Mouse (Mus musculus) limb, embryonic 14.5 days (tissue): ENCODE results near the gene Maml3. TPM values are rescaled to one million over a fixed set of nuclear protein-coding genes. Genes with fewer than 3 reads are reported as not detected.

Experiments
- ATAC-seq: fragments of 200-750 bp; cut with Nextera tagmentation; 2 replicates; pipeline ENCODE4 v1.8.0; 2017; ENCODE audit warnings: low read depth, moderate number of reproducible peaks, moderate TSS enrichment; ENCODE audit not compliant: low FRiP score
- DNase-seq: peaks from one replicate; pipeline ENCODE4 v3.0.0-alpha.2; 2015; ENCODE audit warnings: low spot score
- H3K27ac ChIP-seq: fragments of 300-500 bp; sonication (generic); replicated peaks from 2 replicates; pipeline ENCODE4 v1.5.1; 2014; ENCODE audit warnings: low read depth, mild to moderate bottlenecking, low read length, moderate library complexity, mixed read lengths
- H3K27me3 ChIP-seq: fragments of 300-500 bp; sonication (generic); 2 replicates; pipeline ENCODE4 v1.6.1; 2014; ENCODE audit warnings: low read length, mixed read lengths; ENCODE audit not compliant: control insufficient read depth, insufficient read depth
- H3K36me3 ChIP-seq: fragments of 300-500 bp; sonication (generic); 2 replicates; pipeline ENCODE4 v1.6.1; 2014; ENCODE audit warnings: mild to moderate bottlenecking, low read length, moderate library complexity, mixed read lengths; ENCODE audit not compliant: control insufficient read depth, insufficient read depth
- H3K4me1 ChIP-seq: fragments of 300-500 bp; sonication (generic); 2 replicates; pipeline ENCODE4 v1.6.1; 2014; ENCODE audit warnings: antibody characterized with exemption, low read length, mixed read lengths; ENCODE audit not compliant: control insufficient read depth, insufficient read depth
- H3K4me2 ChIP-seq: fragments of 300-500 bp; sonication (generic); replicated peaks from 2 replicates; pipeline ENCODE4 v1.6.1; 2014; ENCODE audit warnings: low read depth, mild to moderate bottlenecking, low read length, moderate library complexity; ENCODE audit not compliant: severe bottlenecking
- H3K4me3 ChIP-seq: fragments of 300-500 bp; sonication (generic); replicated peaks from 2 replicates; pipeline ENCODE4 v1.5.1; 2014; ENCODE audit warnings: low read length
- H3K9ac ChIP-seq: fragments of 300-500 bp; sonication (generic); 2 replicates; pipeline ENCODE4 v1.6.1; 2014; ENCODE audit warnings: mild to moderate bottlenecking, low read depth, low read length, moderate library complexity; ENCODE audit not compliant: severe bottlenecking
- H3K9me3 ChIP-seq: fragments of 300-500 bp; sonication (generic); 2 replicates; pipeline ENCODE4 v1.6.1; 2016; ENCODE audit warnings: low read length; ENCODE audit not compliant: control insufficient read depth
- POLR2A ChIP-seq: fragments of 200-500 bp; IDR thresholded peaks from 2 replicates; pipeline ENCODE4 v1.8.0; 2012; ENCODE audit warnings: inconsistent platforms, mild to moderate bottlenecking, moderate library complexity, borderline replicate concordance; ENCODE audit not compliant: insufficient read depth, insufficient read length; ENCODE audit errors: extremely low read depth
- WGBS: fragments of 180-500 bp; shearing (Covaris S2); extraction: QIAGEN DNeasy Blood & Tissue Kit; methylation state at CpG from one replicate; pipeline ENCODE4 v1.1.7; 2014; 5-methylcytosine and 5-hydroxymethylcytosine counted together
- polyA plus RNA-seq, 2 experiments: library from polyadenylated mRNA; depleted of rRNA in 1 of 2; stranded (reverse) in 1 of 2; unstranded in 1 of 2; fragments of >200 nt; fragmentation: Nextera tagmentation in 1 of 2; extraction: Ambion mirVana in 1 of 2; gene quantifications; 2 replicates each; pipeline versions ENCODE4 v1.2.1 to v1.2.3; 2012 to 2014

Maml3 gene
- polyA plus RNA-seq, 2 experiments: 5.4 to 5.6 TPM

GRCm38 (mm10) chr3:51693196-51693595, 411.7 kb downstream of the Maml3 start:
- no peak overlapping the region for H3K27ac ChIP-seq
- ATAC-seq (no peak), DNase-seq (no peak)
- WGBS: 80% methylated on average over 10 of the region's 10 CpGs
- H3K4me1 ChIP-seq: no peaks in the 10 kb centered on the region
- H3K9me3 ChIP-seq: no peaks in the 10 kb centered on the region
- H3K36me3 ChIP-seq: peaks cover 22% of the 10 kb centered on the region; the same call in 1 of the 2 replicates
- no peak overlapping the region for H3K4me2 ChIP-seq
- H3K27me3 ChIP-seq: no peaks in the 10 kb centered on the region
- no peak overlapping the region for H3K9ac ChIP-seq
- no peak overlapping the region for H3K4me3 ChIP-seq
- no peak for TF ChIP-seq POLR2A

GRCm38 (mm10) chr3:51688725-51689124, 416.2 kb downstream of the Maml3 start:
- Histone ChIP-seq H3K36me3 (peaks cover 26% of the 10 kb centered on the region; the same call in 1 of the 2 replicates), H3K4me1 (no peaks in the 10 kb centered on the region), H3K9me3 (no peaks in the 10 kb centered on the region), H3K27ac (no peak overlapping the region), H3K9ac (no peak overlapping the region), H3K27me3 (no peaks in the 10 kb centered on the region), H3K4me3 (no peak overlapping the region), H3K4me2 (no peak overlapping the region)
- ATAC-seq: no peak
- no peak for DNase-seq
- TF ChIP-seq POLR2A: no peak
- WGBS: 87% methylated on average over 8 of the region's 8 CpGs

- Histone ChIP-seq H3K9me3 (no peaks in the 10 kb centered on the region), H3K4me3 (no peak overlapping the region), H3K4me2 (no peak overlapping the region), H3K4me1 (no peaks in the 10 kb centered on the region), H3K27me3 (no peaks in the 10 kb centered on the region), H3K9ac (no peak overlapping the region), H3K36me3 (peaks cover 20% of the 10 kb centered on the region; the same call in 1 of the 2 replicates), H3K27ac (no peak overlapping the region)
- DNase-seq (no peak), ATAC-seq (no peak)
- TF ChIP-seq POLR2A: no peak
- WGBS: 81% methylated on average over 6 of the region's 6 CpGs
Observed at GRCm38 (mm10) chr3:51686791-51687190, 418.1 kb downstream of the Maml3 start.

- no peak overlapping the region for H3K9ac ChIP-seq
- H3K4me2 ChIP-seq: no peak overlapping the region
- ATAC-seq: no peak
- H3K4me1 ChIP-seq: no peaks in the 10 kb centered on the region
- H3K36me3 ChIP-seq: peaks cover 20% of the 10 kb centered on the region; the same call in 1 of the 2 replicates
- H3K27ac ChIP-seq: no peak overlapping the region
- H3K27me3 ChIP-seq: no peaks in the 10 kb centered on the region
- DNase-seq: no peak
- 65% methylated on average over 6 of the region's 6 CpGs for WGBS
- no peaks in the 10 kb centered on the region for H3K9me3 ChIP-seq
- H3K4me3 ChIP-seq: no peak overlapping the region
- TF ChIP-seq POLR2A: no peak
Observed at GRCm38 (mm10) chr3:51686316-51686715, 418.6 kb downstream of the Maml3 start.

GRCm38 (mm10) chr3:51685539-51685938, 419.3 kb downstream of the Maml3 start:
- Histone ChIP-seq H3K27me3 (no peaks in the 10 kb centered on the region), H3K36me3 (peaks cover 17% of the 10 kb centered on the region; the same call in 1 of the 2 replicates), H3K9me3 (no peaks in the 10 kb centered on the region), H3K4me1 (no peaks in the 10 kb centered on the region), H3K27ac (no peak overlapping the region), H3K4me2 (no peak overlapping the region), H3K9ac (no peak overlapping the region), H3K4me3 (no peak overlapping the region)
- WGBS: 95% methylated on average over 6 of the region's 6 CpGs
- no peak for ATAC-seq
- no peak for TF ChIP-seq POLR2A
- no peak for DNase-seq

GRCm38 (mm10) chr3:51674963-51675362, 429.9 kb downstream of the Maml3 start:
- 81% methylated on average over 3 of the region's 3 CpGs for WGBS
- Histone ChIP-seq H3K9me3 (no peaks in the 10 kb centered on the region), H3K4me3 (no peak overlapping the region), H3K27me3 (no peaks in the 10 kb centered on the region), H3K27ac (no peak overlapping the region), H3K36me3 (no peaks in the 10 kb centered on the region), H3K4me2 (no peak overlapping the region), H3K9ac (no peak overlapping the region), H3K4me1 (no peaks in the 10 kb centered on the region)
- DNase-seq (no peak), ATAC-seq (no peak)
- no peak for TF ChIP-seq POLR2A
